Mouse (Mus musculus): ENCODE data around the gene Btbd16. TPM values are rescaled to one million over a fixed set of nuclear protein-coding genes. Genes with fewer than 3 reads are reported as not detected.
A peak's percentile ranks its signal among the peaks of the same experiment; 100 is the strongest.

Btbd16 gene
- not detected for total RNA-seq (2021)
- 0.18 and 0.20 TPM in 2 replicates for polyA plus RNA-seq (2012; rRNA removed)
- long read RNA-seq, result 0 reads

DNA sequence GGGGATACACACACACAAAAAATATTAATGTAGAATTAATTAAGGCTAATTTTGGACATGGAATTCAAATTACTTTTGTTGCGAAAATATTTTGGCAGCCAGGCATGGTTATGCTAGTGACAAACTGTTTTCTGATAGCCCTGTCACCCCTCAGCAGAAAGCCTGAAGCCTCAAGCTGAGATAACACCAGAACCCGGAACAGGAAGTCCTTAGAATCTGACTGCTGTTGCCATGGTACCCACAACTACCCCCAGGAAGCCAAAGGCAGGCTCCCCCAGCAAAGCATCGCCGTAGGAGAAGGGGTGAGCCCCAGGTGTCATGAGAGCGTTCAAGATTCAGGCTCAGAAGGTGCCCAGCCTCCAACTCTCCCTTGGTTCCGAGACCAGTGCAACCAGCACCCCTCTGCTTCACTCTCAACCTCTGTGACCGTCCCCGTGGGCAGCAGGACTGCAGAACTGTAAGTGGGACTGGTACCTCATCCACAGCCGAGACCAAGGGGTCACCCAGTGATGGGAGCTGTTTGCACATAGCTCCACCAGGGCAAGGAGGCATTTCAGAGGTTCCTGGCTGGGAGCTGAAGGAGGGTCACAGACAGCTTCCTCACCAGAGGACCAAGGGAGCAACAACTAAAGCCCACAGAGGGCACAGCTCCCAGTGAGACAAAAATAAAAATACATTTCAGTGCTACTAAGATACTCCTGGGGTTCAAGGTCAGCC lies at the start of gene Btbd16:
Gene Btbd16 (plus strand): TSS at position 156 of the 717 bp plus-strand sequence.
- TF ChIP-seq EP300 (IDR thresholded peaks at IDR 0.05; ENCODE audit: insufficient read depth, low read depth, low read length), result no peak
- TF ChIP-seq CTCF (IDR thresholded peaks at IDR 0.05), result no peak
- no peak for TF ChIP-seq POLR2A (IDR thresholded peaks at IDR 0.05; ENCODE audit: insufficient read depth, low read depth, low read length)
- H3K4me3 ChIP-seq, result no peak within 1 kb of the TSS
- 38% methylated on average over 9 of the region's 9 CpGs for WGBS
- DNase-seq, result no peak
- H3K4me1 ChIP-seq (ENCODE audit: control insufficient read depth, insufficient read depth, low read length), result peaks cover 1% of the 10 kb centered on the region; the same call in 1 of the 2 replicates
- H3K36me3 ChIP-seq (ENCODE audit: control insufficient read depth, insufficient read depth, low read length), result no peaks in the 10 kb centered on the region
- H3K27me3 ChIP-seq (ENCODE audit: control insufficient read depth, insufficient read depth, low read length), result no peaks in the 10 kb centered on the region
- no peak within 1 kb of the TSS for H3K9ac ChIP-seq (ENCODE audit: low read depth, low read length)
- H3K79me2 ChIP-seq (replicated peaks; ENCODE audit: control insufficient read depth, insufficient read depth, low read length), result no peaks in the 10 kb centered on the region
- no peak within 1 kb of the TSS for H3K27ac ChIP-seq
- intact Hi-C loops (cut with DNase I), result loop anchor here (5.0 kb wide), 2 partner anchors 53 to 268 kb away; no protein-coding TSS in a partner anchor

DNA sequence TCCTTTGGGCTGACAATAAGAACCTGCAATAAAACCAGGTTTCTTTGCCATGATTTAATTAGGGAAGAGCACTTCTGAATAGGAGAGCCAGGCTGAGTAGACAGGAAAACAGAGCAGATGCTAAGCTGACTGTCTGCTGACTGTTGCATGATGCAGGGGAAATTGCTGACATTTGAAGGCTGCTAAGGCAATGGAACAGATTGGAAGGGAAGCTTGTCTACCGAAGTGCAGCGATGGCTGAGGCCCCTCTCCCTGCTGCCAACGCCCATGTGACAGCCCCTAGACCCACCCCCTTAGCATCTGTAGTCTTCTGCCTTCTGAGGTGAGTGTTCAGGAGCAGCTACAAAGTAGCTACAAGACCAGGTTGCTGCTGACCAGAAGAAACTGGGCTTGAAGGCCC lies 47.7 kb upstream of the Btbd16 start:
- Histone ChIP-seq H3K4me1 (ENCODE audit: control insufficient read depth, insufficient read depth, low read length) (peaks cover 24% of the 10 kb centered on the region), H3K79me2 (replicated peaks; ENCODE audit: control insufficient read depth, insufficient read depth, low read length) (no peaks in the 10 kb centered on the region), H3K27me3 (ENCODE audit: control insufficient read depth, insufficient read depth, low read length) (no peaks in the 10 kb centered on the region), H3K4me3 (no peak overlapping the region), H3K27ac (no peak overlapping the region), H3K36me3 (ENCODE audit: control insufficient read depth, insufficient read depth, low read length) (no peaks in the 10 kb centered on the region; the same call in none of the 2 replicates), H3K9ac (ENCODE audit: low read depth, low read length) (no peak overlapping the region)
- intact Hi-C loops (cut with DNase I), result loop anchor here (5.0 kb wide), 1 partner anchor 34 kb away; no protein-coding TSS in a partner anchor
- TF ChIP-seq CTCF (IDR thresholded peaks at IDR 0.05), result no peak
- no peak for TF ChIP-seq POLR2A (IDR thresholded peaks at IDR 0.05; ENCODE audit: insufficient read depth, low read depth, low read length)
- TF ChIP-seq EP300 (IDR thresholded peaks at IDR 0.05; ENCODE audit: insufficient read depth, low read depth, low read length), result no peak
- WGBS, result 32% methylated on average over 3 of the region's 3 CpGs
- DNase-seq, result no peak

DNA sequence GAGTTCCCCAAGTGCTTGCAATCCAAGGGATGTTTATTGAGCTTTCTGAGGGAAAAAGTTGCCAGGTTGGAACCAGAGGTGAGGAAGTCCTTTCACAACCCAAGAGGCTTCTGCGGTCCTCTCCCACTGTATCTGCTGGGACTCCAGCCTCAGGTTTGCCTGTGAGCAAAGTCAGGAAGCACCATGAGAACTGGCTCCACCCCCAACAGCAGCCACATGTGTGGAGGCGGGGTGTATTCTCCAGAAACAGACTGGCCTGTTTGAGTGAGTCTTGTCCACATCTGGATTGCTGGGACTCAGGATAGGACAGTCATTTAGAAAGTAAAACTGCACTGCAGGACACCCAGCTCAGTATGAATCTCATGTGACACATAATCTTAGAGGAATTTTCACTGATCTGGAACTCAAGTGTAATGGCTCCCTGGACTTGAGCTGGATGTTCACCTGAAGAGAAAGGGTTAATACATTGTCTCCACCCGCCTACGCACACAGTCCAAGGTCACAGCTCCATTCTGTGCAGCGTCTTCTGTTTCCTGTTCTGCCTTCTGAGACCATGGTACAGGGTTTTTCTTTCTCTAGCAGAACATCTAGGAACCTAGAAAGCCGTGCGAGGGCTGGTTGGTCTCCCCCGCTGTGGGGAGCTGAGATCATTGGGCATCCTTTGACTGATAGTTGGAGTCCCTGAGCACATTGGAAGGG lies 47.0 kb upstream of the Btbd16 start:
- Histone ChIP-seq H3K27ac (no peak overlapping the region), H3K36me3 (ENCODE audit: control insufficient read depth, insufficient read depth, low read length) (no peaks in the 10 kb centered on the region; the same call in none of the 2 replicates), H3K9ac (ENCODE audit: low read depth, low read length) (no peak overlapping the region), H3K4me3 (no peak overlapping the region), H3K27me3 (ENCODE audit: control insufficient read depth, insufficient read depth, low read length) (no peaks in the 10 kb centered on the region), H3K4me1 (ENCODE audit: control insufficient read depth, insufficient read depth, low read length) (peaks cover 21% of the 10 kb centered on the region), H3K79me2 (replicated peaks; ENCODE audit: control insufficient read depth, insufficient read depth, low read length) (no peaks in the 10 kb centered on the region)
- TF ChIP-seq EP300 (IDR thresholded peaks at IDR 0.05; ENCODE audit: insufficient read depth, low read depth, low read length) (no peak), CTCF (IDR thresholded peaks at IDR 0.05) (no peak), POLR2A (IDR thresholded peaks at IDR 0.05; ENCODE audit: insufficient read depth, low read depth, low read length) (no peak)
- WGBS, result 23% methylated on average over 8 of the region's 8 CpGs
- DNase-seq, result peak in 1 of 2 experiments; percentile 14
- intact Hi-C loops (cut with DNase I), result loop anchor here (5.0 kb wide), 1 partner anchor 35 kb away; no protein-coding TSS in a partner anchor

DNA sequence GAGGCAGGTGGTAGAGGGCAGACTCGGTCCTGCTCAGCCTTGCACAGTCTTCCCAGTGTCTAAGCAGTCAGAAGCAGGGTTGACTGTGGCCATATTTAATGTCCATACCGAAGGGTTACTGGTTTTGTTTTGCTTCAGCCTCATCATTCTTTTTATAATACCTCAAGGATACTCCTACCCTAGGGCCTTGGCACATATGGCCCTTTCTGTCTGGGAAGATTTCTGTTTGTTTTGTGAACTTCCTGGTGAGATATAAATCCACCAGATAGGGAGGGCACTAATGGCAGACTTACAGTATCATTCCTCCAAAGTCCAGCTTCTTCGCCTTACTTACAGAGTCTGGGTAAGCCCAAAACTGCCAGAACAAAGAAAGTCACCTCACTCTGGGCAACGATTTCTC lies 46.3 kb upstream of the Btbd16 start:
- intact Hi-C loops (cut with DNase I), result loop anchor here (5.0 kb wide), 1 partner anchor 35 kb away; no protein-coding TSS in a partner anchor

DNA sequence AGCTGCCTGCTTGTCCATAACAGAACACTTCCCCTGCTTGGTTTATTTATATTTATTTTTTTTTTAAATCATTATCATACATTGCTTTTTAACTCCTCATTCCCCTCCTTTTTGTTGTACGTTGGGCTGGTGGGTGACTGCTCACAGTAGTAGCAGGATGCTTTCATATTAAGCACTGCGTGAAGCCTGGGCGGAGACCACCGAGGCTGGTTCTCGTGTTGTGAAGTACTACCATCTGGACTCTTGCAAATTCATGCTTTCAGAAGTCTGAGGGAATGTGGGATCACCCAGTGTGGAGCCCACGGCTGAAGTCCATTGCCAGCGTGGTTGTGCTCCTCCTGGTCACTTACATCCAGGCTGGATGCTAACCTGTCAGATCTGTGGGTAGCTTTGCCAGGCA lies 42.1 kb upstream of the Btbd16 start:
- Histone ChIP-seq H3K36me3 (ENCODE audit: control insufficient read depth, insufficient read depth, low read length) (peaks cover 2% of the 10 kb centered on the region), H3K4me3 (no peak overlapping the region), H3K27me3 (ENCODE audit: control insufficient read depth, insufficient read depth, low read length) (no peaks in the 10 kb centered on the region), H3K27ac (no peak overlapping the region), H3K79me2 (replicated peaks; ENCODE audit: control insufficient read depth, insufficient read depth, low read length) (peaks cover 2% of the 10 kb centered on the region; the same call in 1 of the 2 replicates), H3K9ac (ENCODE audit: low read depth, low read length) (no peak overlapping the region), H3K4me1 (ENCODE audit: control insufficient read depth, insufficient read depth, low read length) (peaks cover 8% of the 10 kb centered on the region)
- TF ChIP-seq POLR2A (IDR thresholded peaks at IDR 0.05; ENCODE audit: insufficient read depth, low read depth, low read length) (no peak), EP300 (IDR thresholded peaks at IDR 0.05; ENCODE audit: insufficient read depth, low read depth, low read length) (no peak), CTCF (IDR thresholded peaks at IDR 0.05) (no peak)
- 93% methylated on average over 7 of the region's 7 CpGs for WGBS
- intact Hi-C loops (cut with DNase I), result loop anchor here (5.0 kb wide), 1 partner anchor 124 kb away; no protein-coding TSS in a partner anchor
- DNase-seq, result no peak

More for the DNA sequence above, 46.3 kb upstream of the Btbd16 start:
- Histone ChIP-seq H3K36me3 (ENCODE audit: control insufficient read depth, insufficient read depth, low read length) (peaks cover 2% of the 10 kb centered on the region), H3K79me2 (replicated peaks; ENCODE audit: control insufficient read depth, insufficient read depth, low read length) (no peaks in the 10 kb centered on the region), H3K9ac (ENCODE audit: low read depth, low read length) (no peak overlapping the region), H3K27me3 (ENCODE audit: control insufficient read depth, insufficient read depth, low read length) (no peaks in the 10 kb centered on the region), H3K4me3 (no peak overlapping the region), H3K4me1 (ENCODE audit: control insufficient read depth, insufficient read depth, low read length) (peaks cover 19% of the 10 kb centered on the region), H3K27ac (no peak overlapping the region)
- WGBS, result 72% methylated on average over 4 of the region's 4 CpGs
- no peak for DNase-seq
- TF ChIP-seq CTCF (IDR thresholded peaks at IDR 0.05), result no peak
- no peak for TF ChIP-seq POLR2A (IDR thresholded peaks at IDR 0.05; ENCODE audit: insufficient read depth, low read depth, low read length)

All from heart, adult 2 months (tissue).